Mouse (Mus musculus): ENCODE measurements around the gene Zdhhc12. TPM values are rescaled to one million over a fixed set of nuclear protein-coding genes. Genes with fewer than 3 reads are reported as not detected.
A peak's percentile ranks its signal among the peaks of the same experiment; 100 is the strongest.

Zdhhc12 gene
- polyA plus RNA-seq, 1 experiment from 2014 or later: 24.2 TPM

DNA sequence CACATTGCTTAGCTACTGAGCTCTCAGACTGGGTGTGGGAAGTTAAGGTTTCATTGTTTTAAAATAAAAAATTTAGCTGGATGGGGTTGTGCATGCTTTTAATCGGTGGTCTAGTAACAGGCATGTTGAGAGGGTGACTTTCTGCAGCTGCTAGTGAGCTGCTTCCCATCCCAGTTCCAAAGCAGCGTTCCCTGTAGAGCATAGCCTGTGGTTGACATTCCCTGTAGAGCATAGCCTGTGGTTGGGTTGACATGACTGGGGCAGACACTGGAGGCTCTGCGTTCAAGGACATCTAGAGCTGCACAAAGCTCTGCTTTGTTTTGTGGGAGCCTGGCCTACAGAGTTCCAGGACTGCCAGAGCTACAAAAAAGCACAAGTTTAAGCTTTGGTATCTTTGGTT lies 20.2 kb downstream of the Zdhhc12 start:
- ATAC-seq (ENCODE audit: low FRiP score): no peak
- Histone ChIP-seq H3K4me1 (replicated peaks) (peaks cover 20% of the 10 kb centered on the region), H3K4me2 (no peak overlapping the region), H3K27ac (no peak overlapping the region), H3K27me3 (no peaks in the 10 kb centered on the region), H3K4me3 (no peak overlapping the region), H3K36me3 (peaks cover 43% of the 10 kb centered on the region), H3K9ac (no peak overlapping the region), H3K9me3 (no peaks in the 10 kb centered on the region)
- WGBS: 82% methylated on average over 3 of the region's 3 CpGs

DNA sequence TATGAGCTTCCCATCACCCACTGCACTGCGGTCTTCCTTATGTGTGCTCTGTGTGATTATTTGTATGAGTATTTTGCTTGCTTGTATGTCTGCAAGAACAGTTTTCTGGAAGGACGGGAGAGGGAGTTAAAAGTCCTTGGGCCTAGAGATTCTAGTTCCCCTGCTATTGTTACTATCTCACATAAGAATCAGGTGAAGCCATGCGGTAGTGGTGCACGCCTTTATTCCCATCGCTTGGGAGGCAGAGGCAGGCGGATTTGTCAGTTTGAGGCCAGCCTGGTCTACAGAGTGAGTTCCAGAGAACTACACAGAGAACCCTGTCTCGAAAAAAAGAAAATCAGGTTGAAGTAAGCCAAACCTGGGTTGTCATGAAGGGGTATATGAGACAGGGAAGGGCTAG lies 20.6 kb downstream of the Zdhhc12 start:
- WGBS: 75% methylated on average over 7 of the region's 7 CpGs
- no peak overlapping the region for H3K9ac ChIP-seq
- no peaks in the 10 kb centered on the region for H3K9me3 ChIP-seq
- no peaks in the 10 kb centered on the region for H3K27me3 ChIP-seq
- peak overlapping the region; percentile 32; the same call in 1 of the 2 replicates for H3K27ac ChIP-seq
- H3K4me2 ChIP-seq: no peak overlapping the region
- H3K4me3 ChIP-seq: no peak overlapping the region
- peaks cover 44% of the 10 kb centered on the region for H3K36me3 ChIP-seq
- H3K4me1 ChIP-seq (replicated peaks): peaks cover 22% of the 10 kb centered on the region
- no peak for ATAC-seq (ENCODE audit: low FRiP score)

DNA sequence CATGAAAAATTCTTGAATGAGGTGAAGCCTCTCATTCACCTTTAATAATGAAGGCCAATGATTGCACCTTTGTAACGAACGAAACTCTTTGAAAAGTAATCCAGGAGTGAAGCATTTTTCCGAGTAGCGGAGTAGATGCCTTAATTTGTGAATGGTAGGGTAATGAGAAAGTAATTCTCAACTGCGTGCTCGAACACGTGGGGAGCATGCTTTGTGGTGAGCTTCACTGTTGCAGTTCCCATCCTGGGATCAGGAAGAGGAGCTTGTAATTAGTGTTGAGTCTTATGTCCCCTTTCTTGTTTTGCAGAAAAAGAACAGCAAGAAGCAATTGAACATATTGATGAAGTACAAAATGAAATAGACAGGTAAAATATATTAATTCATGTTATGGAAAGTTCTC lies 25.5 kb downstream of the Zdhhc12 start:
- 30% methylated on average over 7 of the region's 7 CpGs for WGBS
- H3K4me1 ChIP-seq (replicated peaks): peaks cover 29% of the 10 kb centered on the region
- no peaks in the 10 kb centered on the region for H3K9me3 ChIP-seq
- H3K27ac ChIP-seq: no peak overlapping the region
- peak overlapping the region; percentile 77 for H3K4me2 ChIP-seq
- ATAC-seq (ENCODE audit: low FRiP score): no peak
- H3K4me3 ChIP-seq: peak overlapping the region; percentile 99
- no peaks in the 10 kb centered on the region for H3K27me3 ChIP-seq
- H3K9ac ChIP-seq: peak overlapping the region; percentile 99
- H3K36me3 ChIP-seq: peaks cover 35% of the 10 kb centered on the region

DNA sequence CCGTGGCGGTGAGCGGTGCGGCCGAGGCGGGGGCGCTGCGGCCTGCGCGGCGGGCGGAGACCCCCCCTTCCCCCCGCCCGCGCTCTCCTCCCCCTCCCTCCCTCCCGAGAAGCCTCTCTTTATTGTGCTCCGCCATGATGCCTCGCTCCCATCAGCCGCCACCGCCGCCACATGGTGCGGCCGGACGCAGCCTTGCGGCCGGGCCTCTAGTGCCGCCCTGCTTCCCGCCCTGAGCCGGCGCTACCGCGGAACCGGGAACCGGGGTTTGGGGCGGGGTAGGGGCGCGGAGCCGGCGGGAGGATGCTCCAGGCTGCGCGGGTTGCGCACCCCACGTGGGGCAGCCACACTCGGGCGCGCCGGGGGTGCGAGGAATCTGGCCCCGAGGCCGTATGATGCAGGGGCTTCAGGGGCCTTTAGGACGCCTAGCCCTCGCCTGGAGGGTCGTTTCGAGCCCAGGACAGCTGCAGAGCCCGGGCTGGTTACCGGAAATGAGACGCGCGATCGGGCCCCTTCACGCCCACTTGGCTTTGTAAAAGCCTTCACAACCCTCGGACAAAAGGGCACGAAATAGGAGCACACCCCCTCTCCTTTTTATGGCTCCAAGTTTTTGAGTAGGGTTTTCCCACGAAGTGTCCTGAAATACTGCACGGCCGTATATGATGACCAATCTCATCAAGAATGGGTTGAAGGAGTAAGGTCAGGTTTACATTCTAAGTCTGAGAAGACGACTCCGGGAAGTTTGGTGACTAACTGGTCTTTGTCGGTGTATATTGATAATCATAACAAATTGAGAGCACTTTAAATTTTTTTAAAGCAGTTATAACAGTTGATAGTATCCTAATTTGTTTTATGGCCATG lies 26.2 kb downstream of the Zdhhc12 start:
- peaks cover 36% of the 10 kb centered on the region for H3K4me1 ChIP-seq (replicated peaks)
- under 1% methylated on average over 52 of the region's 69 CpGs for WGBS
- peak; percentile 46 for ATAC-seq (ENCODE audit: low FRiP score)
- H3K27me3 ChIP-seq: no peaks in the 10 kb centered on the region
- peak overlapping the region; percentile 99 for H3K4me3 ChIP-seq
- H3K36me3 ChIP-seq: peaks cover 28% of the 10 kb centered on the region
- H3K27ac ChIP-seq: peak overlapping the region; percentile 100
- no peaks in the 10 kb centered on the region for H3K9me3 ChIP-seq
- H3K9ac ChIP-seq: peak overlapping the region; percentile 99
- peak overlapping the region; percentile 77 for H3K4me2 ChIP-seq

DNA sequence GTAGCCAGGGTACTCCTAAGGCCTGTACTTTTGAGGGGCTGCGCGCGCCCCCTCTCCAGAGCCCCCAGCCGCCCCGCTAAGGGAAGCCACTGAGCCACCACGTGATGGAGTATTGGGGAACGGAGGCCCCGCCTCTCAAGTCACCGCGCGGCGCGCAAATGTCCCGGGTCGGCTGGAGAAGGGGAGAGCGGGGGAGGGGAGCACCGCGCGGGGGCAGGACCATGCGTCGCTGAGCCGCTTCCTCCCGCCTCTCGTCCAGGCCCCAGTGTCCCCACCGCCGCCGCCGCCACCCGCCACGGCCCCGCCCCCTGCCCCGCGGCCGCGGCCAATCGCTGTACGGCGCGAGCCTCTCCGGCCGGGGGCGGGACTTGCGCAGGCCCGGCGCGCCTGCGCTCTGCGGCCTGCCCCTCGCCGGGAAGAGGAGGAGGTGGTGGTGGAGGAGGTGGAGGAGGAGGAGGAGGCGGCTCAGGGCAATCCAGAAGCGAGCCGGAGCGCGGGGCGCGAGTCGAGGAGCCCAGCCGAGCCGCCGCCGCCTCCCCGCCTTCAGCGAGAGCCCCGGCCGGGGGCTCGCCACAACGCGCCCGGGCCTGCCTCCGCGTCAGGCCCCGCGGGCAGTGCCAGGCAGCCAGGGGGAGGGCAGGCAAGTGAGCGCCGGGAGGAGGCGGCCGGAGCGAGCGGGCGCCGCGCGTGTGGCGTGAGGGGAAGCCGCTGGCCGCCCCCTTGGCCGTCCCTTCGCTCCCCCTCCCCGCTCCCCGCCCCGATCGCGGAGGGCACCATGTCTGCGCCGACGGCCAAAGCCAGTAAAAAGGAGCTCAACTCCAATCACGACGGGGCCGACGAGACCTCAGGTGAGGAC lies 27.2 kb downstream of the Zdhhc12 start:
- 0% methylated on average over 37 of the region's 101 CpGs for WGBS

DNA sequence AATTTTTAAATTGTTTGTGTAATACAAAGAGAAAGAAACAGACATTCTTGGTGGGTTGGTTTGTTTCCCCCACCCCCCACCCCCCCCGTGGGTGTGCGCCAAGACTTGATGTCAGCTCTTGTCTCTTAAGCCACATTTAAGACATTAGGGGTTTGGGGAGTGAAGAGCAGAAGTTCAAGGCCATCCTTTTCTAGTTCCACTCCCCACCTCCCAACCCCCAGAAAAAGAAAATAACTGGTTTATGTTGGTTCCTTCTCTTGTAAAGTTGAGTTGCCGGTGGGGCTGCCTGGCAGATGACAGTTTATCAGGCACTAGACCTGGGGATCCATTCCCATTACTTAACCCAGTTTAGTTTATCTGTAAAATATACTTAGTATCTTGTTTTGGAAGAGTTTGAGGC lies 29.1 kb downstream of the Zdhhc12 start:
- Histone ChIP-seq H3K9me3 (no peaks in the 10 kb centered on the region), H3K4me2 (no peak overlapping the region), H3K27me3 (no peaks in the 10 kb centered on the region), H3K9ac (peak overlapping the region; percentile 19; the same call in 1 of the 2 replicates), H3K4me3 (no peak overlapping the region), H3K36me3 (peaks cover 10% of the 10 kb centered on the region), H3K27ac (no peak overlapping the region), H3K4me1 (replicated peaks) (peaks cover 48% of the 10 kb centered on the region)
- WGBS: 43% methylated on average over 3 of the region's 3 CpGs
- ATAC-seq (ENCODE audit: low FRiP score): no peak

More for the DNA sequence above, 27.2 kb downstream of the Zdhhc12 start:
- Histone ChIP-seq H3K36me3 (peaks cover 24% of the 10 kb centered on the region), H3K9ac (peak overlapping the region; percentile 99), H3K4me1 (replicated peaks) (peaks cover 46% of the 10 kb centered on the region), H3K27ac (peak overlapping the region; percentile 100), H3K4me2 (peak overlapping the region; percentile 77), H3K9me3 (no peaks in the 10 kb centered on the region), H3K27me3 (no peaks in the 10 kb centered on the region), H3K4me3 (peak overlapping the region; percentile 99)
- ATAC-seq (ENCODE audit: low FRiP score): peak; percentile 93

DNA sequence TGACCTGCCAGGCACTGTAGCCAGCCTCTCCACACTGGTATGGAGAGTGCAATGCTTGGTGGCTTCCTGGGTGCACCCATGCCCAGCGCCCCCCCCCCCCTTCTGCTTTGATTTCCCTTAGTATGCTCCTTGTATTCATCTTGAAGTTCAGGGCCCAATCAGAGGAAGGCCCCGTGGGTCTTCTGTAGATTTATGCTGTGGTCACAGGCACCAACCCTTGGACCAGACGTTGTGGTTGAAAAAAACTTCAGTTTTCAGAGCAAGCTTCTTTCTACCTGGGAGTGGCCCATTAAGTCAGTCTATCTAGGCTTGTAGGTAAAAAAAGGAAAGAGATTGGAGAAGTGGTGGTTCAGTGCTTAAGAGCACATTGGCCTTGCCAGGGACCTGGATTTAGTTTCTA lies 29.7 kb downstream of the Zdhhc12 start:
- Histone ChIP-seq H3K27me3 (no peaks in the 10 kb centered on the region), H3K9ac (peak overlapping the region; percentile 66; the same call in 1 of the 2 replicates), H3K9me3 (no peaks in the 10 kb centered on the region), H3K27ac (no peak overlapping the region), H3K36me3 (peaks cover 6% of the 10 kb centered on the region), H3K4me3 (peak overlapping the region; percentile 46; the same call in 1 of the 2 replicates), H3K4me2 (peak overlapping the region; percentile 77), H3K4me1 (replicated peaks) (peaks cover 45% of the 10 kb centered on the region)
- 7% methylated on average over 3 of the region's 3 CpGs for WGBS
- ATAC-seq (ENCODE audit: low FRiP score): no peak

DNA sequence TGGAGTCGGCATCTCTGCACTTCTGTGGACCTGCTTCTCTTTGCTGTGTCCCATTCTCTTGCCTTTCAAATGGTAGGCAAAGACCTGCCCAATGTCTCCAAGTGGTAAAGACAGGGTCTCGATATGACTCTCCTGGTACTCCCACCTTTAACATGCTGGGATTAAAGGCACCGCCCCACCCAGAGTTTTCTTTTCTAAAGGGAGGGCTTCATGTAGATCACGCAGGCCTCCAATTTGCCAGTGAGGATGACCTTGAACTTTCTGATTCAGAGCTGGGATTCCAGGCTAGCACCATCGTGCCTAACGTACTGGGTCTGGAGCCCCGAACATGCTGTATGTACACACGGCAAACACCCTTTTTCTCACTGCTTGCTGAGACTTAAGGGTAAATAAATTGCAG lies 30.2 kb downstream of the Zdhhc12 start:
- Histone ChIP-seq H3K27ac (peak overlapping the region; percentile 75), H3K36me3 (peaks cover under 1% of the 10 kb centered on the region), H3K9ac (peak overlapping the region; percentile 66), H3K9me3 (no peaks in the 10 kb centered on the region), H3K4me3 (peak overlapping the region; percentile 46), H3K27me3 (no peaks in the 10 kb centered on the region), H3K4me2 (peak overlapping the region; percentile 77), H3K4me1 (replicated peaks) (peaks cover 42% of the 10 kb centered on the region)
- 6% methylated on average over 8 of the region's 8 CpGs for WGBS
- no peak for ATAC-seq (ENCODE audit: low FRiP score)

DNA sequence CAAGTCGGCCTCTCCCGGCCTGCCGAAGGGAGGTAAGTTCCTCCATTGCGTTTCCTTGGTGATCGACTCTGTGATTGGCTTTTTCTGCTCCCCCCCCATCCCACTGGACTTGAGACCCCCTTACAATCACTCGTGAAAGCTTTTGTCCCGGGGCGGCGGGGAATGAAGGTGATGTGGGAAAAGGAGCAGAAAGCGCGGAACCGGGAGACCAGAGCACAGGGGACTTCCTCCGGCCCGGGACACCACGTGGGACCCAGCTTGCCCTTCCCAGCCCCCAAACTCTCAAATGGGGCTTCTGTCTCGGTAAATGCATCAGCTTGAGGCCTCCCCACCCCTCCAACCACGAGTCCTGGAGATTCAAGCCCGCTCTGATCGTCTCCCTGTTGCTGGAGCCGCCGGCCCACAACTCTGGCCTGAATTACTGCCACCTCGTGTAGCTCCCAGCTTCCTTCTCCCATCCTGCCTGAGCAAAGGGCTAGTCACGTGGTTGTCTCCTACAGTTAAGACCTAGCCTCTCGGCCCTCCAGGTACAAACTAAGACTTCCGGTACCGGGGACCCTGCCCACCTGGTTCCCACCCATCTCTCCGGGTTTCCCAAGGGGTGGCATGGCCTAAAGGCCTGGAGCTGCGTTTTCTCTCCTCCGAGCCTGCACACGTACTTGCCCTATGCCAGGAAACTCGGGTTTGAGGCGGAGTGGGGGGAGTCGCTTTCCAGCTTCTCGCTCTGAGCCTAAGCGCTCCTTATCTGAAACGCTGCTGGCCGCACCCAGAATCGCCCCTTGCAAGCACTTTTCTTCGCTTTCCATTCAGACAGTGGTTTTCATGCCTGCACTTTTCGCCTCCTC lies 31.0 kb downstream of the Zdhhc12 start:
- ATAC-seq (ENCODE audit: low FRiP score): no peak
- peak overlapping the region; percentile 46 for H3K4me3 ChIP-seq
- H3K9ac ChIP-seq: peak overlapping the region; percentile 66
- no peaks in the 10 kb centered on the region for H3K9me3 ChIP-seq
- H3K4me2 ChIP-seq: peak overlapping the region; percentile 77
- 0% methylated on average over 40 of the region's 40 CpGs for WGBS
- no peaks in the 10 kb centered on the region for H3K36me3 ChIP-seq
- no peaks in the 10 kb centered on the region for H3K27me3 ChIP-seq
- H3K4me1 ChIP-seq (replicated peaks): peaks cover 37% of the 10 kb centered on the region
- peak overlapping the region; percentile 75 for H3K27ac ChIP-seq

DNA sequence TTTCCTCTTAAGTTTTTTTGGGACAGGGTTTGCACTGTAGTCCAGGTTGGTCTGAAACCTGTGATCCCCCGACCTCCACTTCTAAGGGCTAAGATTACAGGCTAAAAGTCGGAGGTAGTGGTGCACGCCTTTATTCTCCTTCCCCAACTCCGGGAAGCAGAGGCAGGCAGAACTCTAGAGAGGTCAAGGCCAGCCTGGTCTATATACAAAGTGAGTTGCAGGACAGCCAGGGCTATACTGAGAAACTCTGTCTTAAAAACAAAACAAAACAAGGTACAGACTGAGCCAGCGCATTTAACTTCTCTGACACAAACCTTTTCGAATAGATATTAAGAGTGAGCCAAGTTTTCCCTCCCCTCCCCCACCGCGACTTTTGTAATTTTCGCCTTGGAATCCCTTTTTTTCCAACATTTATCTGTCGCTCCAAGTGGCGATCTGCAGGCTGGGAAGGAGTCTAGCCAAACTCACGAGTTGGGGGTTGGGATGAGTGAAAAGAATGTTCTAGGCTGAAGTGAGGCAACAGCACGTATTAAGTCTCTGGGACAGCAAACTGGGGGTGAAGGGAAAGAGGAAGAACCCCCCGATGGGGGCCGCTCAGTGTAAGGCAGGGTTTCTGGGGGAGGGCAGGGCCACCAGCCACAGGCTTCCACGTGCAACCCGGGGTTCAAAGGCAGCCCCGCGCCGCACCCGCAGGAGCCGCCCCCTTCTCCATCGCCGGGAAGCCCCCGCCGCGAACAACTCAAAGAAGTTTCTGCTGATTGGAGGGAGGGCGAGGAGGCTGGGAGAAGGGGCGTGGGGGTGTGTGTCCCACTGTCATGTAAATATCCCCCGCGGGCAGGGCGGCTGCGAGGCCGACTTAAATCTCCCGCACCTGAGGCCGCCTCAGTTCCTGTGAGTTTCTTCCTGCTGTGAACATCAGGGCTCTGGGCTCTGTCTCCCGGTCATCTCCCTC lies 32.0 kb downstream of the Zdhhc12 start:
- H3K36me3 ChIP-seq: no peaks in the 10 kb centered on the region
- H3K4me2 ChIP-seq: peak overlapping the region; percentile 77
- H3K27ac ChIP-seq: peak overlapping the region; percentile 75
- H3K4me3 ChIP-seq: peak overlapping the region; percentile 46
- H3K9me3 ChIP-seq: no peaks in the 10 kb centered on the region
- WGBS: 9% methylated on average over 36 of the region's 37 CpGs
- no peaks in the 10 kb centered on the region for H3K27me3 ChIP-seq
- no peak for ATAC-seq (ENCODE audit: low FRiP score)
- peaks cover 42% of the 10 kb centered on the region for H3K4me1 ChIP-seq (replicated peaks)
- H3K9ac ChIP-seq: peak overlapping the region; percentile 66

DNA sequence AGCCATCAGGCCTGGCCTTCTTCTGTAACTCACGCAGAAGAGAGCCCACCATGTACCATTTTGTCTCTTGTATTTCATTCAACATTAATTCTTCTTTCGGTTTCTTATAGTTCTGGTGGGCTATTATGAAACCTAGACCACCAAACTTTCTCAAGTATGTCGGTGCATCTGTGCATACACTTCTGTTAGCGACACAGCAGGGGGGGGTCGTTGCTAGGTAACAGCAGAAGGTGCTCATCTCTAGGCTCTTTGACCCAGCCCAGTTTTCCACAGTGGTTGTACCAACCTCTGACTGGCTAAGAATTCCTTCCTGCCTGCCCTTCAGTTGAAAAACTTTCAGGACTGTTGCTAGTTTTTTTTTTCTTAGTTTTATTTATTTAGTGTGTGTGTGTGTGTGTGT lies 35.0 kb downstream of the Zdhhc12 start:
- H3K27me3 ChIP-seq: 0 out of 2 replicates have a peak, but pooled peaks cover 6% of the 10 kb centered on the region
- WGBS: 29% methylated on average over 5 of the region's 5 CpGs

More for the DNA sequence above, 35.0 kb downstream of the Zdhhc12 start:
- Histone ChIP-seq H3K4me2 (no peak overlapping the region), H3K27ac (no peak overlapping the region), H3K4me3 (no peak overlapping the region), H3K9ac (no peak overlapping the region), H3K4me1 (replicated peaks) (peaks cover 30% of the 10 kb centered on the region), H3K9me3 (no peaks in the 10 kb centered on the region), H3K36me3 (no peaks in the 10 kb centered on the region)
- no peak for ATAC-seq (ENCODE audit: low FRiP score)
